Mouse (Mus musculus) gastrocnemius, postnatal 14 days (tissue): ENCODE measurements at regions not wholly inside any gene's neighbourhood (a gene's known extent, or its start where the extent isn't known, plus 50 kb on each side); places are given as distances from the start of the nearest gene placed in this dataset.

Source experiments
- DNase-seq: peaks from one replicate; pipeline ENCODE4 v3.0.0; 2021; ENCODE audit warnings: mixed read lengths
- intact Hi-C: fragments of 180-260 bp; cut with DNase I; formaldehyde crosslinking; loops from one replicate; pipeline ENCODE4 v1.15.1; 2025; ENCODE audit warnings: low total_unique reads

DNA sequence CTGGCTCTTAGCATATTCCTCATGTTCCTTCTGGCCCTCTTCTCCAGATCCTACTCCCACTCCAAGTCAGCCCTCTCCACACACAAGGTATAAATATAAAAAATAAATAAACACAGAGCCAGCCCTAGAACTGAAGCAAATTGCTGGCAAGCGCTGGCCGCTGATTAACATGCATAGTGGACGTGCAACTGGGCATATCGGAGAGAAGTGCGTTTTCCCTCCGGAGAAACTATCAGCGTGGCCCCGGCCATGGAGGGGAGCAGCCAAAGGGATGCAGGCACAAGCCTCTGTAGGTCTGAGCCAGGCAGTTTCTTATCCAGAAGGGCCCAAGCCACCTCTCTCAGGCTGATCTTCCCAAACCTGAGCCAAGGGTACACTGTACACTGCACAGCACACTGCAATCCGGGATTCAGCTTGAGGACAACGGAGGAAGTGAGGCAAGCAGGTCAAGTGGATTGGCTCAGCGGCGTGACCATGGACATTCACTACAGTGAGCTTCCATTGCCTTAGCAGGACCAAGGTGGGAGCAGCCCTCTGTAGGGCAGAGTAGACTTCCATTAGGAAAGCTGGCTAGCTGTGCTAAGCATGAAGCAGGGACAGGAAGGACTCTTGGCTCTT lies 131.3 kb upstream of the Pja1 start:
- intact Hi-C loops, result no loop called here
- no peak for DNase-seq

DNA sequence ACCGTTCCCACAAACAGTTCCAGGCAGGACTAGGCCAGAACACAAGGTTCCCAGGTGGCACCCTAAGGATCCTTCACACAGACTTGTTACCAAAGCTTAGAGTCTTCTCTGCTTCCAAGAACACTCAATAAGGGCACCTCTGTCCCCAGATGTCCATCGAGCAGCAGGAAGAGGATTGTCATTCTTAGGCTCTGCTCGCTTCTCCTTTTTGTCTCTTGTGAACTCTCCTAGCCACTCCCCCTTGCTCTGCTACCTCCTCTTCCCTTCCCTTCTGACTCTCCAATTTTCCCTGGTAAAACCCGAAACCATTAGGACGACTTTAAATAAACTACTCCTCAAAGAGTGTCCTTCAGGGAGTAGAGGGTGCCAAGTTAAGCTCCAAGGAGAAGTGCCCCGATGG lies 124.4 kb upstream of the Pja1 start:
- no peak for DNase-seq
- intact Hi-C loops, result no loop called here

DNA sequence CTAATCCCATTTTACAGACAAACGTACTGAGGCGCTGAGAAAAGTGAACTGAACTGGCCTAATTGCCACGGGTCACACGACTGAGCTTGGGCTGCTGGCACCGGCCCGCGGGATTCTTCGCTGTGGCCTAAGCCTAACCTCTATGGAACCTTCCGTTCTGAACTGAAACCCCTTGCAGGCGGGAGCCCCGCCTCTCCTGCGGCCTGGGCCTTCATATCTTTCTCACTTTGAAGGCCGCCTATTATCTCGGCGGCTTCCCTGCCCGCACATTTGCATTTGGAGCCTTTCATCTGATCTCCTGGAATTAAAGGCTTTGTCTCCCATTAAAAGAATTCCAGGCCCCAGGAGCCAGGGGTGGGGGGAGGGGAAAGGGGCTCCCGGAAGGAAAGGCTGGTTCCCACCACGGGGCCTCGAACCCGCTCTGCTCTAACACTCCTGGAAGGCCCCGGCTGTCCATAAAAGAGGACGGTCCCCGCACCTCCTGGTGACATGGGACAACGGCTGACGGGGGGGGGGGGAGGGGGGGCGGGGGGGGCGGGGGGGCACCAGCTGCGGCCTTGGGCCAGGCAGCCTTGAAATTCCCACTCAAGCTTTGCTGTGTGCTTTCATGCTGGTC lies 122.9 kb upstream of the Pja1 start:
- DNase-seq, result no peak
- intact Hi-C loops, result no loop called here

DNA sequence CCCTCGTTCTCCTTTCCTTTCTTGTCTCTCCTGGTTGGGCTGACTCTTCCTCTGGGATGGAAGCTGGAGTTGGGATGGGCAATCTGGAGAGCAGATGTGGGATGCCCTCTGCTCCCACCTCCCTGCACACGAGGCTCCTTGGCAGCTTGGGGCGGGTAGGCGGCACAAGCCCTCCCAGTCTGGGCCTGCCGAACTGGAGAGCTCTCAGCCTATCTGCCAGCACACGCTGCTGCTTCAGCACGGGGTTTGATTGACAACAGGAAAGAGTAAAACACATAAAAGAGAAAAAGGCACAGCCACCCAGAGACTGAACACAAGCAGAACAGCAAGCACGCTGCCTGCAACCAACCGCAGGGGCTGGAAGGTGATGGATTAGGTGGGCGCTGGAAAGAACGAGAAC lies 121.9 kb upstream of the Pja1 start:
- no peak for DNase-seq
- intact Hi-C loops, result no loop called here

DNA sequence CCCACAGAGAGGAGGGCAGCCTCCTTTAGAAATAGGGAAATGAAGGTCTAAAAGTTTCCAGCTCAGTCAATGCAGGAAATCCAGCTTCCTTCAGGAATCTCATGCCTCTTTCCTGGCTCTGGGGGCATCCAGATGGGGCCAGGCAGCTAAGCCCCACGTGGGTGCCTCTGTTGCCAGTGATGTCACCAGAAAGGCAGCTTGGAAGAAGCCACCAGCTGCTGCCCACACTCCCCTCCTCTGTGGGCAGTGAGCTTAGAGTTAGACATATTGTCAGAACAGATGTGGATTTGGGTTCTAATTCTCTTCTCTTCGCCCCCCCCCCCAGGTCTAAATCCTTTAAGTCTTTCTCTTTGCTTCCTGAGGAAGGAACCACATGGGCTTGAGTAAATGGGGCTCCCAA lies 116.2 kb upstream of the Pja1 start:
- intact Hi-C loops, result no loop called here
- no peak for DNase-seq

DNA sequence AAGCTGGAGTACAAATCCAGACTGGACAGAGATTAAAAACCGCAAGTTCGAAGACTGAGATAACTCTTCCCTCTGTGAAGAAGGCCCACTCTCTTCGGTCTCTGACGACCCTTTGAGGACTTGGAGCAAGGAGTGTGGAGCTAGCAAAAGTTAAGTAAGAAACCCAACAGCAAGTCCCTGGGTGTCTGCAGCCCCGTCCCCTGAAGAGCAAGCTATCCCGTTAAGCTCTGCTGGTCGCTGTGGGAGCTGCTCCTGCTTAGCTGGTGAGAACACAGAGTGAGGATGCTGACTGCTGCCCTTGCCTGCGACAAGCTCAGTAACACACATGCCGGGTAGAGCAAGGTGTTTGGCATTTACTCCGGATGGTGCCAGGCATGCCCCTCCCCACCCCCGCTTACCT lies 115.2 kb upstream of the Pja1 start:
- DNase-seq, result no peak
- intact Hi-C loops, result no loop called here

DNA sequence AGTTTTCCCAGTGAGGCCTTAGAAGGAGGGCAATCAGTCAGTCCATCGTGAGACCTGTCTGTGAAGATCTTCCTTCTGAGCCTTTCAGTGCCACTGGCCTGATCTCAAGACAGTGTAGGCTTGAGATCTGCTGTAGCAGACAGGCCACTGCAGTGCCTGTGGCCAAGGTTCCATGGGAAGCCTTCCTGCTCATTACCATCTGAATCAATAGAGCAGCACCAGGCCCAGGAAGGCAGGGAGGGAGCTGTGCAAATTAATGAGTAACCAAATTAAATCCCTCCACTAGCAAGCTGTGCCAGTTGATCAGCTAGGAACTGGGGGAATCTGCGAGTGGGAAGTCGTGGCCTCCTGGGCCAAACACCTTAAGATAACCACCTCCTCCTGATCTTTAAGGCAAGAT lies 114.6 kb upstream of the Pja1 start:
- DNase-seq, result no peak
- intact Hi-C loops, result no loop called here

DNA sequence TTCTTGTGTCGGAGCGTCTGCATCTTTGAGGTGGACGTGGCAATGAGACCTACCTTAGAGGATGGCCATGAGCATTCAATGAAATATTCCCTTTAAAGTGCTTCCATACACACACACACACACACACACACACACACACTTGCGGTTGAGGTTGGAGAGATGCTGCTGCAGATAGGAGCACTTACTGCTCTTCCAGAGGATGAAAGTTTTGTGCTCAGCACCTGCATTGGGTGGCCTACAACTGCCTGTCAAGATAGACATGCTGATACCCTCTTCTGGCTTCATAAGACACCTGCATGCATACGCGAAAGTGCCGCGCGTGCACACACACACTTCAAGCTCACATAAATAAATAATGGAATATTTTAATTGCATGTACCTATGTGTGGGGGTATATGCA lies 111.5 kb upstream of the Pja1 start:
- intact Hi-C loops, result no loop called here
- no peak for DNase-seq

DNA sequence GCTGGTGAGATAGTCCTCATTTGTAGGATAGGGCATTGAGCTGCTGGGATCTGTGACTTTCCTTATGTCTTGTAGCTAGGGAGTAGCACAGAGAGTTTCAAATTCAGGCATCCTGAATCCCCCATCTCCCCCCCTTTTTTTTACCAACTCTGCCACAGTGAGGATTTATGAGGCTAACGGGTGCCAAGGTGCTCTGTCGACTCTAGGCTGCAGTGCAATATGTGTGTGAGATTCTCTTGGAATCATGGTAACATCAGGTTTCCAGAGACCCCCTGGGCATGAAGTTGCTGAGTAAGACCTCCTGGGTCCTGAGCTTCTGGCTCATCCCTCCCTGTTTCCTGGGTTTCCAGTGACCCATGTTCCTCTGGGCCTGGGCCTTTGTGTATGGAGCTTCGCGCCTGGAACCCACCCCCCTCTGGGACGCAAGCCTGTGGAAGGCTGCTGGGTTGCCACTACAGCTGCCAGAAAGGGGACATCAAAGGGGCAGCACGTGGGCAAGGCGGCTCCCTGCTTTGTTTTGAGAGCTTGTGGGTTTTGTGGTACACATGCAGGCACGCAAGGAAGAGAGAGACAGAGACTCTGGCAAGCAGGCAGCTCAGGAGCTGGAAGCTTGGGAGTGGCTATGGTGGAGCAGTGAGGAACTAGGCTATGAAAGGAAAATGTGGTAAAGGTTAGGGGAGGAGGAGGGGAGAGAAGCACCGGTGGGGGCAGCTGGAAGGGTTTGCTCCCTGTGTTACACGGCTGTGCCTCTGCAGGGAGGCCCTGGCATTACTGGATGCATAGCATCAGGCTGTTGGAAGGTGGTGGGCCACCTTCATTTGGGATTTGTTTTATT lies 110.8 kb upstream of the Pja1 start:
- intact Hi-C loops, result no loop called here
- no peak for DNase-seq

DNA sequence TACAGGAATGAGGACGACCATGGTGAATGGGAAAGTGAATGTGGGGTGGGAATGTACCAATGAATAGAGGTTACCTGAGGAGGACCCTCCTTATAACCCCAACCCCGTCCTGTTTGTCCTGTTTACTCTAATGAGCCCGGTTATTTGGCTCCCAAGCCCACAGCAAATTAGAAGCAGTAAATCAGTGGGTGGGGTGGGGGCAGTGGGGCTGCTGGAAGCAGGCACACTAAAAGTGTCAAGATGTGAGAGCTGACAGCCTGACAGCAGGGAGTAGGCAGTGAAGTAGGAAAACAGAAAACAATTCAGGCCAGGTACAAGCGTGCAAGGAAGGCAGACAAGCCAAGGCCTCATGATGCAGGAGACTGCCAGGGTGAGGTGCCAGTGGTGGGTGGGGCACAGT lies 108.1 kb upstream of the Pja1 start:
- DNase-seq, result no peak
- intact Hi-C loops, result no loop called here

DNA sequence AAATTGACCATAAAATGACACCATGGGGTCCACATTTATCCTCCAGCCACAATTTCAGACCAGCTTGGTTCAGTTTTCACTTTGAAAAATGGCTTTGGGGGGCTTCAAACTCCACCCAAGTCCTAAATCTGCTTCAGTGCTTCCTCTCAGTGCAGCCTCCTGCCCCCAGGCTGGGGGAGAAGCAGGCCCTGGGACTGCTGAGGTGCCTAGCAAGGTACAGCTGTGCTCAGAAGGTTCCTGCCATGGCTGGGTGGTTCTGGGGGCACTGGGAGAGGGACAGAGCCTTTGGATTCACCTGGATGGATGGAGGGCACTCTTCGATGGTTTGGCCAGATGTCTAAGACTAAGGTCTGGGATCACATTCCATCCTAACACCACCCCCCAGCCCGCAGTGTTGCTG lies 107.7 kb upstream of the Pja1 start:
- no peak for DNase-seq
- intact Hi-C loops, result no loop called here

DNA sequence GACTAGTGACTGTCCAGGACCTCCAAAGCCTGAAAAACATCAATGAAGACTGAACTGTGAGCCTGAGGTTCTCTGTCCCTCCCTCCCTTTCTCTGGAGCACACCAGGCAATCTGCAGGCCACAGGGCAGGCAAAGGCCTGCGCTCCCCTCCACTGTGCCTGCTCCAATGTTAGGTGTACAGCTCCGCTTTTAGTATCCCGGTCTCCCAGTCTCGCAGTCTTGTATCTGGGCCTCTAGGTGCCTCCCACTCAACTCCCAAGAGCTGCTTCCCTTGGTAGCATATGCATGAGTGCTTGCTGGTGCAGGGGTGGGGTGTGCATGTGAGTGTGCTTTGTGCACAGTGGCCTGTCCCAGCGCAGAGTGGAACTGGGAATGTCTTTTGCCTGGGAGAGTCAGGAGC lies 104.0 kb upstream of the Pja1 start:
- intact Hi-C loops, result no loop called here

DNA sequence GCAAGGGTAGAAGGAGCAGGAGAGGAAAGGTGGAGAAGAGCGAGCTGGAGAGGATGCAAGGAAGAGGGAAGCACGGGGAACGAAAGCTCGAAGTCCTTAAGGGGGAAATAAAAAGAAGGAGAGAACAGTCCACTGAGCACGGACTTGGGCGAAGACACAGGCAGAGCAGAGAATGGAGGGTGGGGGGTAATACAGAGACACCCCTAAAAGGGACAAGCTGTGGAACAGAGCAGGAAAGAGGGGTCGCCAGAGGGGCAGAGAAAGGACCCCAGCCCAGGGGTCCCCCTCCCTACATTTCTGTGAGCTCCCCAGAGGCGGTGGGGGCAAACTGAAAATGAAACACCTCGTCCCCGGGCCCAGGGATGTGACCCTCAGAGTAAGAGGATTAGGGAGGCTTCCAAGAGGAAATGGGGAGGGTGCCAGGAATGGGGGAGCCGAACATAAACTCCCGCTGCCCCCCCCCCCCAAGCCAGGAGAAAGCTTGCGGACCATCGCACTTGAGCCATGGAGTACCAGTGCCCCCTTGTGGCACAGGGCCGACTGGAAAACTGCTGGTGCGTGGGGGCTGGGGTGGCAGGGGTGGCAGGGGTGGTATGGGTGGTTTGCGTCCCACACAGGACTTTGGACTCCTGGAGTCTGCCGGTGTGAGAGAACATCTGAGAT lies 103.5 kb upstream of the Pja1 start:
- intact Hi-C loops, result loop anchor here (5.0 kb wide), 1 partner anchor 442 kb away; no protein-coding TSS in a partner anchor
- DNase-seq, result peak; percentile 40

More for the DNA sequence above, 104.0 kb upstream of the Pja1 start:
- DNase-seq, result no peak

DNA sequence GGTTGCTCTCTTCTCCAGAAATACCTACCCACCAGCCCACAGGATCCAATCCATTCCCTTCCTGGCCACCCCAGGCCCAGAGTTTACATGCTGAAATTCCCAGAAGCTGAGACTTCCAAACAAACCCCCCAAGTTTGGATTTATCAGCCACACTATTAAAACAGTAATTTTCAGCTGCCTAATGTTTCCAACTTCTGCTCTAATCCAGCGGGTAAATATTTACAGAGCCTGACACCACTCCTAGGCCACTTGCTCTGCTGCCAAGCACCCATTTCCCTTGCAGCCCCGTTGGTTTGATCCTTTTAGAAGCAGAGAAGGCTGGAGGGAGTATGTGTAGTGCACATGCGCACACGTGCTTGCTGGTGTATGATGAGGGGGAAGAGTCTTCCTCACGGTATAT lies 99.1 kb upstream of the Pja1 start:
- intact Hi-C loops, result loop anchor here (5.0 kb wide), 1 partner anchor 438 kb away; no protein-coding TSS in a partner anchor
- no peak for DNase-seq

DNA sequence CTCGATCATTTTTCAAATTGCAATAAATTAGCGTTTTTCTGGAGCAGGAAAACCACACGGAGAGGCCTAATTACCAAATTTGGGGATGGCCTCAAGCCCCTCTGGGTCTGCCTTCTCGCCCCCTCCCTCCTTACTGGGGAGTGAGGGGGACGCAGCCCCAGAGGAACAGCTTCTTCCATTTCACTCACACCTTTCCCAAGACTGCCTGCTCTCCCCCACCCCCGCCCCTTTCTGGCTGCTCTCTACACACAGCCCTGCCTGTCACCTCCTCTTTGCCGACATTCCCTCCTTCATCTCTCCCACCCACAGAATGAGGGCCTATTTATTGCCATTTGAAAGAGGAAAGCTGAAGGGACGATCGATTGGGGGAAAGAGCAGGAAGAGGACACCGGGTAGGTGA lies 97.2 kb upstream of the Pja1 start:
- intact Hi-C loops, result no loop called here

DNA sequence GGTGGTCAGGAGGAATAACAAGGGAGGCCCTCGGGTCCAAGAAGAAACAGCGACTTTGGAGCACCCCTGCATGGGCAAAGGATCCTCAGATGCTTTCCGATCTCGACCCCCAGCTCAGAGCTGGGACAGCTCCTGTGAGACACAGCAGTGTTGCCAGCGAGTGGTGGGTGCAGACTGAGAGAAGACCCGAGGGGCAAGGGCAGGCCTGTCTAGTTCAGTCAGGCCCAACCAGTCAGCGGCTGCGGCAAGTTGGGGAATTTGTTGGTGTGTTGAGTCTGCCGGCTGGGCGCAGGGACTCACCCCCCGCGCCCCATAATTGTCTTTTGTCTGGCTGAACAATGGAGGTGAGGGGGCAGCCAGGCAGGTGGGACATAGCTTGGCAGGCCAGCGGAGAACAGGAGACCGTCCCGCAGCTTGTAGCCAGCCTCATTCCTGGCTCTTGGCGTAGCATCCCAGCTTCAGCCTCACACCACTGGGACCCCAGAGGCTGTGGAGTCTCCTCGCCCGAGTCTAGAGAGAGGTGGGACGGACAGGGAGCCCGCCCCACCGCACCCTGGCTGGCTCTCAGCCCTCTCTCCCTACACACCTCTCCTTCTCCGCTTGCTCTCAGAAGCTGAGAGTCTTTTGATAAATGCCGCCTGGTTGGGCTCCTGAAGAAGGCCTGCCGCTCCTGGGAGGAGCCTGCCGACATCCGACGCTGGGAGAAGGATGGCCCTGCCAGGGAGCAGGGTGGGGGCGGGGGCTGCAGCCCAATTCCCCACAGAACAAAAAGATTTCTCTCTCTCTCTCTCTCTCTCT lies 96.5 kb upstream of the Pja1 start:
- intact Hi-C loops, result no loop called here
- peak; percentile 16 for DNase-seq

More for the DNA sequence above, 97.2 kb upstream of the Pja1 start:
- no peak for DNase-seq

DNA sequence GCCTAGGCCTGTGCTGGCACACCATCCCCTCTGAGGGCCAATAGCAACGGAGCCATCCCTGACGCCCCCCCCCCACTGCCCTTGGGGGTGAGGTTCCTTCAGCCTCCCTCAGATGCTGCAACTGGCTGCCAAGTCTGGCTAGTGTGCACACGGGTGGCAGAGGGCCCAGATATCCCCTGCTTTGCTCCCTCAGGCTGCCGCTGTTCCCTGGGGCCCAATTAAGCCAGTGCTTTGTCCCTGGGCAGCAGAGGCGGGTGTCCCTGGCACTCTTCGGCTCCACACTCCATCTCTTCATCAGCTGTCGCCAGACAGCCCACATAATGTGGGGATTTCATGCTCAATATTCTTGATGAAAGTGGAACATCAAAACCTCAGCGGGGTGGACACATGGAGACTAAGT lies 90.9 kb upstream of the Pja1 start:
- intact Hi-C loops, result no loop called here
- no peak for DNase-seq

DNA sequence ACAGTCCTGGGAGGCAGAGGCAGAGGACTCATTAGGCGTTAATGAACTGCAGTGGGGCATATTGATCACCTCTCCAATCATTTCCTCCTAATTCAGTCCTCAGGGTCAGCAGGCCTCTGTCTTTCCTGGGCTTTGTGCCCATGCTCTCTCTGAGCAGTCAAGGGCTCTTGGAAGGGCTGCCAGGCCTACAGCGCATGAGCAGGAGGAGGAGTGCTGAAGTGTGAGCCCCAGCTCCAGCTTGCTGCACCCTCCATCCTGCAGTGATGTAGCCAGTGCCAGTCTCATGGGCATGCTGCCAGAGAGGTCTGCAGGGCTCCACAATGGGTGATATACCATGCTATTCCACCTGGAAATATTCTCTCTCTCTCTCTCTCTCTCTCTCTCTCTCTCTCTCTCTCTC lies 89.6 kb upstream of the Pja1 start:
- no peak for DNase-seq
- intact Hi-C loops, result no loop called here

DNA sequence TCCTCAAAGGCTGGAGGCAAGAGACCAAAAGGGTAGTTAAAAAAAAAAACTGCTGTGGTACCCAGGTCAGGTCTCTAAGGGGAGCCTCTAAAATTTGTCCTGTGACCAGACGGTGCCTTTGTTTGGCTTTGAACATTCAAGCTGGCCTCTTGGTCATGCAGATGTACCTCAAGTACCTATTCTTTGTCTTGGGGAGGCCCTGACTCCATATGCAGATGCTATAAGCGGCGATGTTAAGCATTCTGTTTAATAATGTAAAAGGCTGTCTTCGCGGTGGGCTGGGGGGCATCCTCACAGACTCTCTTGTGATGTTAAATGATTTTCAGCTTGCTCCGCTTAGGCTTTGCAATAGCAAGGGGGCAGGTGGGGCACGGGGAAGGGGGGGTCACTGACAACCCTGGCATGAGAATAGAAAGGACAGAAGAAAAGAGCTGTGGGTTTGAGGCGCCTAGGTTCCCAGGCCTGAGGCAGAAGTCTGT lies 85.8 kb upstream of the Pja1 start:
- no peak for DNase-seq
- intact Hi-C loops, result no loop called here
